Mouse (Mus musculus) adrenal gland, adult (tissue): ENCODE data around the gene Cuedc1.

ENCODE experiments used
- DNase-seq, 2 experiments: peaks; one replicate each; pipeline ENCODE4 v3.0.0; 2022 to 2023; ENCODE audit warnings: low spot score in 1 of 2; ENCODE audit not compliant: inconsistent age in 2 of 2

Gene Cuedc1

DNA sequence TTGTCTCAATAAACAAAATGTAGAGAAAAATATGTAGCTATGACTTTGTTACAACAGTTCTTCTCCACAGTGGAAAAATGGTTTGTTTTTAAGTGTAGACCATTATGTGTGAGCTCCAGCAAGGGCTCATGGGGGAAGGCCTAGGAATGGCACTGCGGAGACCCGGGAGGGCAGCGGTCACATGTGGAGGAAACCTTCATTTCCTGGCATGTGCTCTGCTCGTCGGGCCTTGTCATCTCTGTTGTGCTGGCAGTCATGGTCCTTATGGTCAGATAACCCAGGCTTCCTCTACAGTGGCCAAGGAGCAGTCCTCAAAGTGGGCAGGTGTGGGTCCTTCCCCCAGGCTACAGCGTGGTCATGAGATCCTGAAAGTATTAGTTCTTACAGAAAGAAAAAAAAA is 14.2 kb upstream of the Cuedc1 start:
- no peak for DNase-seq

DNA sequence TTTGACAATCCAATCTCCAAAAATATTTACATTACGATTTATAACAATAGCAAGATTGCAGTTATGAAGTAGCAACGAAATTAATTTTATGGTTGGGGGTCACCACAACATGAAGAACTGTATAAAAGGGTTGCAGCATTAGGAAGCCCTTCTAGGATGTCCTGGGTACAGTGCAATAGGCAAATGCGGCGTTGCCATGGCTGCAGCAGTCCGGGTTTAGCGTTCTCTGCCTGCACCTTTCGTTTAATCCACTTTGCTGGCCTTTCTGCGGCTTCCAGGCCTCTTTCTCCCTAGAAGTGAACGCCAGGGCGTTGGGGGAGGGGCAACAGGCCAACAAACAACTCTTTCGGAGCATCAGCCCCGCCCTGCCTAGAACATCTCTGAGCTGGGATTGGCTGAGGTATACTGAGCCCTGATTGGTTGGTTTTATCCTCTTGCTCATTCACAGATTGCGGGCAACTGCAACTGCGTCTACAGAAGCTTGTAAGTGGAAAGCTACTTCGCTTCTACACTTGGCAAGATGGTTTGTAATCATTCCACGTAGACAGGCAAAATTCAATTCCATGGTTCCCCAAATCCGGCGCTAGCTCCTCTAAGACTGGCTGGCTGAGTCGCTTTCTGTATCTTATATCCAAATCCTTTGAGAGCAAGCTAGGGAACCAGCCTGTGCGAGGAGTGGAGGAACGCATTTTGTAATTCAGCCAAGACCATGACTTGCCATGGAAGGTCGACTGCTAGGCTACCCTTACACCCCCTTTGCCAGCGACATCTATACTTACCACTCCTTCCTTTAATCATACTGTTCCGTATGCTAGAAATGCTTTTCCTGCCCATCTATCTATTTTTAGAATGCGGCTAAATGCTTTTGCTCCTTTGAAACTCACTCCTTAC is 10.9 kb upstream of the Cuedc1 start:
- peak; percentile 93 to 97 for DNase-seq

DNA sequence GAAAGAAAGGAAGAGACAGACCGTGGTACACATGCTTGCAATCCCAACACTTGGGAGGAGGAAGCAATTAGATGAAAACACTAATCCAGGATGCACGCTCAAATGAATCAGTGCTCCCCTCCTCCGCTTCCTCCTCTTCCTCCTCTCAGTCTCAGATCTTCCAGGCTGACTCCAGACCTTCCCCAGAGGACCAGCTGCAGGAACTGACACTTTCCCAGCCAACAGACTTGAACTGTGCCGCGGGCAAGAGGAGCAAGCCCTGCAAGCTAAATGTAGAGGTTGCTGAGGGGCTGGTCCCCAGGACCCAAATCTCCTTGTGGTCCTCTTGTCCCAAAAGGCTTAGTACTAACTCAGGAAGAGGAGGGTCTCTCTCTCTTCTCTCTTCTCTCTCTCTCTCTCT is 8.7 kb upstream of the Cuedc1 start:
- DNase-seq, result no peak

DNA sequence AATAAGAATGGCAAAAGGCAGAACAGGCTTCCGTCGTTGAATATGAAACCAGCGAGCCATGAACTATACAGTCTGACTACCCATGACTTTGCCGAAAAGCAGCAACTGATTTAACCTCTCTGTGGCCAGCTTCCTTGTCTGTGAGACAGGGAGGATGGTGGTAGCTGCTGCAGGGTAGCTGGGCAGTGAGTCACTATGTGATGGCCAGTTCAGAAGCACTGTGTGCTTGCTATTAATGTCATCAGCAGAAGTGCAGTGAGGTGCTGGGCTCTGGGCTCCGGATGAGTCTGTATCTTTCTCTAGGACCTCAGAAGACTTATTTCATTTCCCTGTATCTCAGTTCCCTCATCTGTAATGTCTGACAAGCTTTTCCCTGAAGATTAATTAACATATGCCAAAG is 7.6 kb upstream of the Cuedc1 start:
- DNase-seq, result peak in 1 of 2 experiments; percentile 50

DNA sequence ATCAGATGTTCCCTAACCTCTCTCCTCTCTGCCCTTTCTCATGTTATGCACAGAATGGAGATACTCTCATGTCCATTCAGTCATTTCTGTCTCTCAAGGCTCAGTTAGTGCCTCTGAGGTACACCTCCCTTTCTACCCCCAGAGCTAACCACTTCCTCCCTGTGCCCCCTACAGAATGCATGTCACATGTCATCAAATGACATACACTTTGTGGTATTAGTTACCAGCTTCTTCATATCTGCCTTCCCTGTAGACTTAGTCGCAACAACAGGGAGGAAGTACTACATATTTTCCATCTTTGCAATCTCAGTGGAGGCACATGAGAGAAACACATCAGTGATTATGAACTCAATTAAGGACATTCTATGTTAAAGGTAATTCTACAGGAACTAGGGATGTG is 5.9 kb upstream of the Cuedc1 start:
- no peak for DNase-seq

DNA sequence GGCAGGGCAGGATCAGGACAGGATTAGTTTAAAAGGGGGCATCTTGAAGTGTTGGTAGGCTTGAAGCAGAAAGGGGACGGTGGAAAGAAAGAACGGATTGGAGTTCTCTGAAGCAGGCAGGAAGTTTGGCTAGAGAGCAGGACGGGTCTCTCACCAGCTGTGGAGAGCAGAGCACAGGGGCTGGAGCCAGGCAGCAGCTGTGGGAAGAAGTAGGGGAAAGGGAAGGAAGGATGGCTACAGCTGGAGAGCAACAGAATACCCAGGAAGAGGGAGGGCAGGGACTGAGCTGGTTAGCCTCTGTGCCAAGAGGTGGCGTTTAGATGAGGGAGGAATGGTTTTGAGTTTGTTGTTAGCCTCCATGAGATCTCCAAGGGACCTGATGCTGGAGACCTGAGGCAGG is 685 bp upstream of the Cuedc1 start:
- DNase-seq, result peak in 1 of 2 experiments; percentile 55

DNA sequence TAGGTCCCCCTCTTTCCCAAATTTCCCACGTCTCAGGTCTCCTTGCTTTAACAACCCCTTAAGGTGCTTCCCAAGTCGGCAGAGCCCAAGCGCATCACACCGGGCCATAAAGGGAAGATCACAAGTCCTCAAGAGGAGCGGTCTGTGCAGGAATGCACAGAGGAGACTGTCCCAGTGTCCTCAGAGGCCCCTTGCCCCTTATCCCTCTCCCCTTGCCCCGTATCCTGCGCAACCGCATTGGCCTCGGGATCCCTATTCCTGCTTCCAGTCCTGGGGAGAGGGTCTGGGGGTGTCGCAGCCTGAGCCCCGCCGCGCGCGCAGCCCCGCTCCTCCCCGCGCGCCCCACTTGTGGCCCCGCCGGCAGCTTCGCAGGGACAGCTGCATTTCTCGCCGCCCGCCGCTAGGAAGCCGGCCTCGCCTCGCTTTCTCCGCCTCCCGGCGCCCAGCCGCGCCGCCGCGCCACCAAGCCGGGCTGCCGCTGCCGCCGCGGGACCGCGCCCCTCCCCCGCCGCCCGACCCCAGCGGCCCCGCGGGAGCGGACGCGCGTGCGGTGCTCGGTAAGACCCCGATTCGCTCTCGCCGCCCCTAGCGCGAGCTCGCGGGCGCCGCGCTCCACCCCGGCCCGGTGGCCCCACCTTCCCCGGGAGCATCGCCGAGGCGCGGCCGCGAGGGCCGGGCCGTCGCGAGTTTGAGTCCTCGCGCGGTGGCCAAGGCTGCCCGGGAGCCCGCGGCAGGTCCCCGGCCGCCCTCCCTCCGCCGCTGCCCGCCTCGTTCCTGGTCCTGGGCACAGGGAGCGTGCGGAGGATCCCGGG is 1.1 kb downstream of the Cuedc1 start:
- peak; percentile 89 to 95 for DNase-seq

DNA sequence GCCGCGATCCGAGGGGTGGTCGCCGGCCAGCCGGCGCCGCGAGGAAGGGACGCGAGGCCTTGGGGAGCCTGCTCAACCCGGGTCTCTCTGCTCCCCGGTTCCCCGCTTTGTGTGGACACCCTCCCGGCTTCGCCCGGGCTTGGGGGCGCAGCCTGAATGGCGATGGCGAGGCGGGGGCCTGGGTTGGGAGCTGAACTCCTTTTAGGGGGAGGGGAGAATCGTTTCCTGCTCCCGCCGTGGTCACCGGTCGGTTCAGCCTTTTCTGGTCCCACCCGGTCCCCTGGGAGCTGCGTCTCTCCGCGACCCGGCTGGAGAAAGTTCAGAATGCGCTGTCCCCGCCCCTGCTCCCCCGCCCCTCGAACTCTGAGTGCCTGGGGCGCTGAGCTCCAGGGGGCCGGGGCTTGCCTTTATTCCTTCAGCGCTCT is 1.8 kb downstream of the Cuedc1 start:
- DNase-seq, result peak; percentile 85 to 92

DNA sequence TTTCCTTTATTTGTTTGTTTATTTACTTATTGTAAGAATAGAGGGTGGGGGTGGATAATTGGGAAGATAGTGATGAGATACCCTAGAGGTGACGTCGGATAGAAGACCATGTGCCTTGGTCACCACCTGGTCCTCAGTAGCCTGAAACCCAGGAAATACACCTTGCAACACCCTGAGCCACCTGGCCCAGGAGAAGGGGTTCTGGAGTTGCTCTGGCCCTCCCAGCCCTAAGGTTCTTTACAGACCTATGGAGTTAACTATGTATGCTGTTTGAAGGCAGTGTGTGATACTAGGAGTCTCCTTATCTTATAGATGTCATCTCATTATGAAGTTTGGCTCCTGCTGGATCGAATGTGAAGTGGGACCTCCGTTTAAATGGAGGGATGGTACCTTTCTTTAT is 2.3 kb downstream of the Cuedc1 start:
- DNase-seq, result peak in 1 of 2 experiments; percentile 58

DNA sequence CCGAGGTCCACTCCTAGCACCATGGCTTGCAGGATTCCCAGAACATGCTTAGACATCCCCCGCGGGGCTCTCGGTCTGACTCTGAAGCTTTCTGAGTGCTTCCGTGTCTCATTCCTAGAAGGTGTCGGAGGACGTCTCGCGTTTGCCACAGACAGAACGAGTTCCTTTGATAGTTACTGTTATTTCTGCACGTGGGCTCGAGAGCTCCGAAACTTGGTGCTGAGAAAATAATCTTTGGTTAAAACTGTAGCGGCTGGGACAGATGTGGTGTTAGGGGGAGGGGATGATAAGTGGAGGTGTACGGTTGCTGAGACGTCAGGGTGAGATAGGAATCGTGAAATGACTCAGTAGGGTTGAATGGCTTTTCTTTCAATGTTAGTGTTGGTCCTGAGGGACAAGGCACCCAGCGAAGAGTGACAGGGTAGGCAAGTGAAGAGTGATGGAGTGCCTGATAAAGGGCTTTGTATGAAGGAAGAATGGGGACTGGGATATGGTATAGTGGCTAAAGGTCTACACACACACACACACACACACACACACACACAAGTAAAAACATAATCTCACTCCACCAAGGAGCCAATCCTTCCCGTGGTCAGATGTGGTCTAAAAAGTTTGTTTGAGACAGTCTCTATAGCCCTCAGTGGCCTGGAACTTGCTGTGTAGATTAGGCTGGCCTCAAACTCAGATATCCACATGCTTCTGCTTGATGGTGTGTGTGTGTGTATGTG is 5.5 kb downstream of the Cuedc1 start:
- no peak for DNase-seq

DNA sequence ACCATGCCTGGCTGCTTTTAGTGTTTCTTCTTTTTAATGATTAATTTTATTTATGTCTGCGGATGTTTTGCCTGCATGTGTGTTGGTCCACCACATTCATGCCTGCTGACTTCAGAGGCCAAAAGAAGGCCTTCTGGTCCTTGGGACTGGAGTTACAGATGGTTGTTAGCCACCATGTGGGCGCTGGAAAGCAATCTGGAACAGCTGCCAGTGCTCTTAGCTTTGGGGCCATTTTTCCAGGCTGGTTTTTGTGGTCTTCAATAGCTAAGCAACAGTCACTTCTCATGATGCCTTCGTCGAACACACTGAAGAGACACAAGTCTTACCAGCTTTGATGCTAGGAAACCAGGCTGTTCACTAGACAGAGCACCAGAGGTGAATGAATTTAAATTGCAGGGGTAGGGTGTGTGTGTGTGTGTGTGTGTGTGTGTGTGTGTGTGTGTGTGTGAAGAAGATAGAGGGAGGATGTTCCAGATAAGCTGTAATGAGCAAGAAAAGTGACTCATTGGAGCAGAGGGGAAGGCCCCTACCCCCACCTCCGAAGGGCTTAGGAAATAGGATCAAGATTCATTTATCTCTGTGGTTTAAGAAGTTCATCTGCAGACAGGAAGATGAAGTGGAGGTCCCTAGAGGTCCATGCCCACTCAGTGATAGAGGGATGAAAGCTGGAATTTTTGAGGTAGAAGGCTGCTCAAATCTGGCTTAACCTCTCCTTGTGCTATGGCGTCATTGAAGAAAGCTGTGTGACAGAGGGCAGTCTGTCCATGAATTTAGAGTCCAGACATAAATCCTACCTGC is 7.8 kb downstream of the Cuedc1 start:
- peak; percentile 72 to 88 for DNase-seq

DNA sequence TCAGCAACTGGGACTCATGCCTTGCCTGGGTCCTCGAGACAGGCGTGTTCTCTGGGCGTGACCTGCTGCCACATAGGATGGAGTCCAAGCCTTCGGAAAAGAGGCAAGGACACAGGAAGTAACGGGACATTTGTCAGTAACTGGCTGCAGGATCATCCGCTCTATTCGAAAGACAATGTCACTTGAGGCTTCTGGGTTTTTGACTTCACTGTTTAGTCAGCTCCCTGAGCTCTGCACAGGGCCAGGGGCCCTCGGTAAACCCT is 8.4 kb downstream of the Cuedc1 start:
- no peak for DNase-seq

DNA sequence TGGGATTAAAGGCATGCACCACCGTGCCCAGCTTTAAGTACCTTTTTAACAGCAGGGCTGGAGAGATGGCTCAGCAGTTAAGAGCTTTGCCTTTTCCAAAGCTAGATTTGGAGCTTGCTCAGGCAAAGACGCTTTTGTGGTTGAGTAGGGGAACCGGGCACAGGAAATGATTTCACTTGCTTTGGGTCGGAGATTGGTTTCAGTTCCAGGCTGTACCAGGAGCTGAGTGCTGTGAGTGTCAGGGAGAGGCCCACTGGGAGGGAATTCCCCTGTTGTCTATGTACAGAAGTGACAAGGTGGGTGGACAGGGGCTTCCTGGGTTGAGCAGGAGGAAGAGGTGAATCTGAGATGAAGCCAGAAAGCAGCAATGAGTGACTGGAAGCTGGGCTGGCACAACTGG is 9.5 kb downstream of the Cuedc1 start:
- DNase-seq, result peak in 1 of 2 experiments; percentile 69

DNA sequence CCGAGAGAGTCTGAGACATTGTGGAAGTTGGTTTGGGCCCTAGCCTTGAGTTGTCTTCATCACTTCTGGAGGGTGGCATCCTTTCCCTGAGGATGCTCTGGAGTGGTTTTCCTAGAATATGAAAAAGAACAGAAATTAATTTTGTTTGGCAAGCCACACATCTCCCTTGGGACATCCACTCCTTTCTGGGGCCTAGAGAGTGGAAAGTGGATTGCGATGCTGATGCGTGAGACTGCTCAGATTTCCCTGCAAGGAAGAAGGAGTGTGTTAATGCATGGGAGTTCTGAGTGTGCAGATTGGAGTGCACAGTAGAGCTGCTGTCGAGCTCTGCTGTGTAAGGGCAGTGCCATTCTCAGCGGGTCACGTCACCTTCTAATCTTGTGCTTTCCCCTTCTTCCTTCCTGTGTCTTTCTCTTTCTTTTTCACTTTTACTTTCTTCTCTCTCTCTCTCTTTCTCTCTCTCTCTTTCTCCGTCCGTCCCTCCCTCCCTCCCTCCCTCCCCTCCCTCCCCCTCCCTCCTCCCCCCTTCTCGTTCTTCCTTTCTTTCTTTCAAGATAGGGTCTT is 12.3 kb downstream of the Cuedc1 start:
- DNase-seq, result no peak

DNA sequence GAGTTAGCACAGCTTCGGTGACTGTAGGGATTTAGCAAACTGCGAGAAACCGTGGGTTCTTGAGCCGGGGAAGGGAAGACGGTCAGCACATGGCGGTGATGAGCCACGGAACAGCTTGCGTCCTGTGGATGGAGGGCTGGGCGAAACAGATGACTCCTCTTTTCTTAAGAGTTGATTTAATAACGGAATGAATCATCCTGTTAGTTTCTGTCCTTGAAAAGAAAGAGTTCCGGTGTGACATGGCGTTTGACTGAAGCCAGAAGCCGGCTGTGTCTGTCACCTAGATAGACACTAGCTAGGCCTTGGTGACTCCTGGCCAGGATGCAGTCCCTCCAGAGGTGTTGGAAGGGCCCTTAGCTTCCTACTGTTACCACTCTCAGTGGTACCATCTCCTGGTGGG is 14.2 kb downstream of the Cuedc1 start:
- peak; percentile 78 to 89 for DNase-seq

DNA sequence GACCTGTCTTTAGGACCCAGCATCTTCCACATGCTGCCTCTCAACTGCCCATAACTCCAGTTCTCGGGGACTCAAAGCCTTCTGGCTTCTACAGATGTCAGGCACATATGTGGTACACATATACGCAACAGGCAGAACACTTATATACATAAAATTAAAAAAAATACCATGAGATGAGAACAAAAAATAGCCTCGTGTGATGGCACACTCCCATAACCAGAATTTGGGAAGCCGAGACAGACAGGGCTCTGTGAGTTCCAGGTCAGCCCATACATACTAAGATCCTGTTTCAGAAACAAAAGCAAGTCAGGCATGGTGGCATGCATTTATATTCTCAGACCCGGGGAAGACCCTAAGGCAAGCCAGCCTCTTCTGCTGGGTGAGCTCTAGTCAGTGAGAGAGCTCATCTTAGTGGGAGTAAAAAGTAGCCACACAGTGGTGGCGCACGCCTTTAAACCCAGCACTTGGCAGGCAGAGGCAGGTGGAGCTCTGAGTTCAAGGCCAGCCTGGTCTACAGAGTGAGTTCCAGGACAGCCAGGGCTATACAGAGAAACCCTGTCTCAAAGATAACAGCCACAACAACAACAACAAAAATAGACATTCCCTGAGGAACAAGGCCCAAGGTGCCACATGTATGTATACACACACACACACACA is 14.9 kb downstream of the Cuedc1 start:
- DNase-seq, result peak; percentile 55 to 72

DNA sequence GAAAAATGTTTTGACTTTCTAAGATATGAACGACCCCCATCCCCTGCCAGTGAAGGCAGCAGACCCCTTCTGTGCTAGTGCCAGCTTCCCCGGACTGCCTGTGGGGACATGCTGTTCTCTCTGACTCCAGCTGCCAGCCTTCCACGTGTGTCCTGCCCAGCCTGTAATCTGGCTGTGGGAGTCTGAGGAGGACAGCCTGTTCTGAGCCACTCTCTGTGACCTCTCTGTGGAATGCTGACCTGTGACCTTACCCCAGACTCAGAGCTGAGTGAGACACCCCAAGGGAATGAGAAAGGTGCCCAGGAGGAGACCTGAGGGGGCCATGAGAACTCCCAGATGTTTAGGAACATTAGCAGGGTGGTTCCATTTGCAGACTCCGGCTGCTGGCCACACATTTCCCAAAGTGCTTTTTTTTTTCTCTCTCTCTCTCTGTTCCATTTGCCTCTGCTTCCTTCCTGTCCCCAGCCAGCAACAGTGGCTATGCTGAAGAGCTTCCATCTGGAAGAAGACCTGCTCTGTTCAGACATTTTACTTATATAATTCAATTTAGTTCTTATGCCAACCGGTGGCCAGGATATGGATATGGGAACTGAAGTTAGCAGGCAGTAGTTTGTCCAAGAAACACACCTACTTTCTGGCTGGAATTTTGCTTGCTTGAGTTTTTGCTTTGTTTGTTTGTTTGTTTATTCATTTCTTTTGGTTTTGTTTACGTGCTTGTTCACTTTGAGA is 15.8 kb downstream of the Cuedc1 start:
- DNase-seq, result peak; percentile 86 to 90

DNA sequence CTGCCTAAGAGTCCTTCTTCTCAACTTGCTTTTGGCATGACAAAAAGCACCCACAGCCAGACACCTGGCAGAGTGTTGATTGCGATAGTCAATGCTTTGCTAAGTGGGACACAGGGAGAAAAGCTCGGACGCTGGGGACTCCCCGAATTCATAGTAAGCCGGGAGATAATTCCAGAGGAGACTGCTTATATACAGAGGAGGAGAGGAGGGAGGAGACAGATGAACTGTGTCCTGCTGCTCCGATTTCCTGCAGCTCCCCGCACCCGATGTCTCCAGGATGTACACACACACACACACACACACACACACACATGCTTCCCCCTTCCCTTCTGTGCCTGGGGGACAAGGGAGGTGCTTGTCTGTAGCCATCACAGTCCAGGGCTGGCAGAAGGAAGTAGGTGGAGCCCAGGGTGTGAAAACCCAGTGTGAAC is 17.0 kb downstream of the Cuedc1 start:
- DNase-seq, result peak; percentile 67 to 76

DNA sequence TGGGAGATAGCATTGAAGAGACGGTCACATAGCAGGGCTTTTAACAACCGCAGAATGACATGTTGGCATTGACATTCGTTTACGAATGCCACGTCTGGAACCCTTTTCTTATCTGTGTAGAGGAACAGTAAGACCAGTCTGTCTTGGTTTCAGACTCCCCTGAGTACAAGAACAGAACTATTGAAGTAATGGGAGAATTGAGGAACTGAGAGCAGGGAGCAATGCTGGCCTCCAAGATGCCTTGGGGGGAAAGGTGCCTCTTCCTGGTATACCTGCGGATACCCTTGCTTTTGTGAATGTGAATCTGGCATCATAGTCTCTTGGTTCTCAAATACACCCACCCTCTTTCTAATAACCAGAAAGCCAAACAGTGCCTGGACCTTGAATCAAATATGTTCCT is 18.7 kb downstream of the Cuedc1 start:
- no peak for DNase-seq
